Mouse (Mus musculus) left cerebral cortex, adult 11 months (tissue): ENCODE data around the gene Olfml3.

Experiments used
- DNase-seq: peaks from one replicate; pipeline ENCODE4 v3.0.0; 2022; ENCODE audit warnings: low spot score

The Olfml3 gene

GRCm38 (mm10) chr3:103739329-103739728, 1.5 kb upstream of the Olfml3 start, which contains the start of gene Gm10964:
TSS of gene Gm10964 (plus strand) at chr3:103739366.
- no peak for DNase-seq

DNA sequence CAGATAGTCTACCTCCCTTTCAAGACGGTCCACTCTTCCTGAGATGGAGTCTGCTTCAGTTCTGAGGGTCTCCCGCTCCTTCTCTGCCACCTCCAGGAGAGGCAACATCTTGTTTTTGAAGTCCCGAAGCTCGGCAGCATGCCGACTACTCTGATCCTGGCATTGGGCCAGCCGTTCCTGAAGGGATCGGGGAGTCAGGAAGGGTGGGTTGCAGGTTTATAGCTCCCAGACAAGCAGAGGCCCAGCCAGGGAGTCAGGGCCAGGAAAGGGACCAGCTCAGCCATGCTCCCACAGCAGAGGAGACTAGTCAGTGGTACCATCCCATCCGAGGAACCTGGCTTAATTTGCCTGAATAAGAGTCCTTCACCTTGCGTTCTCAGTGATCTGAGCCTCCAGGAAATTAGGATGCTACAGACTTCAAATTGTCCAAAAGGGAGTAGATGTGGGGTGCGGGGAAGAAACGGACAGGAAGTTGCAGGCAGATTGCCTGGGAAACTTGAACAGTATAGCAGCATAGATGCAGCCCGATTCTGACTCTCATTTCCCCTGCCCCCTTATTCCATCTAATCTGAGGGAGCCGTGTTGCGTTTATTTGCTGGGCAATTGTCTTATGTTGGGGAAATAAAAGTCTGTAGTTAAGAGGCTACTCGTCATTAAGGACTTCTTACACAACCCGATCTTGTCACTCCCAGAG, 593 bp downstream of the Olfml3 start:
- no peak for DNase-seq

- no peak for DNase-seq
Observed at GRCm38 (mm10) chr3:103735776-103736600, 1.8 kb downstream of the Olfml3 start.

DNA sequence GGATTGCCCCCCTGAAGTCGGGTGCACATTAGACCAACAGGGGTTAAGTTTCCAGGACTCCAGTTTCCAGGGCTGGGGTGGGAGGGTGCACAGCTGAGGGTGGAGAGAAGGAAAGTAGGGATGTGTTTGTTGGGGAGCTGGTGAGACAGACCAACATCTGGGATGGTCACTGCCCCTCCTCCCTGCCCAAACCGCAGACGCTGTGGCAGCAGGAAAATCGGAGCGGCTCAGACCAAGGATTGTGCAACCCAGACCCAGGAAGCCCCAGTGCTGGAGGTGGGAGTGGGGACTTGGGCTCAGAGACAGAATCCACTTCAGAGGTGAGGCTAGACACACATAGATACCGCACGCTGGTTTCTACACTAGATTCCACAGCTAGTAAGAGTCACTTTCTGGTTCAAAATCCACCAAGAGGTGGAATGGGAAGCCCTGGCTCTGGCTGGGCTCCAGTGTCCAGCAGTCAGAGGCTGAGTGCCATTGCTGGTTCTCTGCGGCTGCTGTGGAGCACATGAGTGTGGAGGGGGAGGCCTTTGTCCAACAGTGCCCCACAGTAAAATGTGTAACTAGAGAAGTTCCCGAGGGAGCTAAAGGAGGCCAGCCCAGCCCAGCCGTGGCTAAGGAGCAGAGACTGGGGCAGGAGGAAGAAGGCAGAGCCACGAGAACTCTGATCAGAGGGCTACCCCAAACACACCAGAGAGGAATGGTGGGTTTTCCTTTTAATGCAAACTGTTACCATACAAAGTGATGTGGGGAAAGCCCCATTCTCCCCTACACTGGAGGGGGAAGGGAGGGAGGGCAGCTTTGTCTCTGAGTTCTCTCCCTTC, 2.9 kb downstream of the Olfml3 start:
- DNase-seq = no peak

DNA sequence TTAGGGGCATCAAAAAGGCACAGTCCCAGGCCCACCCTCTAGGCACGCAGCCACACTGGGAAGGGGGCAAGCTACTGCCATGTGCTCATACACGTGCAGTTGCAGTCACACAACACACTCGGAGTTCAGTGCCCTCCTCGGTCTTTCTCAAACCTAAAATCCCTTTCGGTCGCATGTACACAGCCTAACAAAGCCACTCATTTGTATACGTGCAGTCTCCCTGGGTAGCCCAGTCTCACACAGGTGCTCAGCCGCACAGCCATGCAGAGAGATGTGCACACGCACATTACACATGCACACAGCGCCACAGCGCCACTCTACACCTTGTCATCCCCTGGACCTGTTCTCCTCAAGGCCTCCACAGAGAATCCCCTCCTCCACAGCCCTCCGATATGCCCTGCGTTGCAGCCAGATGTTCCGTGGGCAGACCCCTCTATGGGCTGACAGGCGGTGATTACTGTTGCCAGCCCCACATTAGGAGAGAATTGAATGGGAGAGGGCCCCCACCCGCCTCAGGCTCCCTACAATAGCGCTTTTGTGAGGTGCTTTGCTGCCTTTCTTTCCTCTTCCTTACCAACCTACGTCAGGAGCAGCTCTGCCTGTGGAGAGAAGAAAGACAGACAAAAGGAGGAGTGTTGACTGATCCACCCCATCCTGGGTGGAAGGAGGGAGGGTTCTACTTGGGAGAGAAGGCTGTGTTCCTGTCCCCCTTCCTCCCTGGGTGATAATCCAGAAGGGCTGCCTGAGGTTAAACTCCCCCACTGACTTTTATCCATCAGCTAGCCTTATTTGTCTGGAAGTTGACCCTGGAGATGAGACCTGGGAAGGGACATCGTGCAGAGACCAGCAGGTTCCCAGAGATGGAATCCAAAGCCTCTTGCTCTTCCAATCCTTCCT, 3.8 kb downstream of the Olfml3 start:
- DNase-seq = peak; percentile 66

DNA sequence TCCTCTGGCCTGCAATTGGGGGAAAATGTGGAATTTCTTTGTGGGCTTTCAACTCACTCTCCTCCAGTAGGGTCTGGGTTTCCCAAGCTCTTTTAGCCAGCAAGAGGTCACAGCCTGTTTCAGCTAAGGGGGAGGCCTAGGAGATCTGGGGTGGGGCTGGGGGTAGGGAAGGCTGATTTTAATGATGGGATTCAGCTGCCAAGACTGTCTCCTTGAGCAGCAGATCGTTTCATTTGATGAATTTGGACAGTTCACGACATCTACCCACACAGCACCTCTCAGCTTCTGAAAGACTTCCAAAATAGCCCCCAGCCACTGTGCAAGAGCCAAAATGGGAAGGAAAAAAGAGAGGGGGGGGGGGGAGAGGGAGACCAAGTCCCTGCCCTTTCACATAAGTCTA, 4.6 kb downstream of the Olfml3 start:
- no peak for DNase-seq

GRCm38 (mm10) chr3:103732116-103732515, 5.7 kb downstream of the Olfml3 start:
- DNase-seq = no peak

GRCm38 (mm10) chr3:103729850-103730249, 8.0 kb downstream of the Olfml3 start:
- no peak for DNase-seq

DNA sequence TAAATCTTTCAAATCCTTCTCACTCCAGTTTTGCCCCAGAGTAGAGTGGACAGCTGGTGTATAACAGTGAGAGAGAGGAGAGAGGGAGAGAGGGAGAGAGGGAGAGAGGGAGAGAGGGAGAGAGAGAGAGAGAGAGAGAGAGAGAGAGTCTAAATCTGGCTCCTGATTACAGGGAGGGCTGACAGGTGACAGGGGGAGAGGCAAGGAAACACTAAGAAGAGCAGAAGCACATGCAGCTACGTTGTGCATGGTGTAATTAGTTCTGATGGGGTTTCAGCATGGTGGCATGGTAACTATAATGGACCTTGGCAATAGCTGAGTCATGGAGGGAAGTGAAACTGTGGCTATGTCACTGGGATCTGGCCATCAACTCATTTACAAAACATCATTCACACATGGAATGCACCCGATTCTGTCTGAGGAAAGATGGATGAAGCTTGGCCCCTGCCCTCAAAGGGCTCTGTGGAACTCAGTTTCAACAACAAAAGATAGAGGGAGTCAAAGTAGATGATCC, 9.9 kb downstream of the Olfml3 start:
- DNase-seq = no peak

GRCm38 (mm10) chr3:103726642-103727041, 11.2 kb downstream of the Olfml3 start:
- no peak for DNase-seq

DNA sequence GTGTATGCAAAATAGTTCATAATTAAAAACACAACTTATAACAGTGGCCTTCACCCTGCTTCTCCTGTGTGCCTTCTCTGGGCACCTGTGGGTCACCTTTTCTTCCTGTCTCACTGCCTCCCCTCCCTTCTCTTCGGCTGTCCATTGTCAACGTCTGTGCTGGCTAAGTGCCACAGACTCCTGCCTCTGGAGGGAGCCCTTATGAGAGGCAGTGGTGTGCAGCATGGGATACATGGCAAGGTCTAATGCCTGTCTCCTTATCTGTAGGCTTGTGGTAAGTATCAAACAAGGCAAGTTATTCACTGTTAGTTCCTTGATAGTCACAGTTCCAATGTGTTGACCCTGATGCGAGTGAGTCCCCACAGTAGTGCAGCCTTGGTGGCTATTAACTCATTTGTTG, 13.7 kb downstream of the Olfml3 start:
- no peak for DNase-seq

- no peak for DNase-seq
Observed at GRCm38 (mm10) chr3:103718728-103719127, 19.1 kb downstream of the Olfml3 start.

DNA sequence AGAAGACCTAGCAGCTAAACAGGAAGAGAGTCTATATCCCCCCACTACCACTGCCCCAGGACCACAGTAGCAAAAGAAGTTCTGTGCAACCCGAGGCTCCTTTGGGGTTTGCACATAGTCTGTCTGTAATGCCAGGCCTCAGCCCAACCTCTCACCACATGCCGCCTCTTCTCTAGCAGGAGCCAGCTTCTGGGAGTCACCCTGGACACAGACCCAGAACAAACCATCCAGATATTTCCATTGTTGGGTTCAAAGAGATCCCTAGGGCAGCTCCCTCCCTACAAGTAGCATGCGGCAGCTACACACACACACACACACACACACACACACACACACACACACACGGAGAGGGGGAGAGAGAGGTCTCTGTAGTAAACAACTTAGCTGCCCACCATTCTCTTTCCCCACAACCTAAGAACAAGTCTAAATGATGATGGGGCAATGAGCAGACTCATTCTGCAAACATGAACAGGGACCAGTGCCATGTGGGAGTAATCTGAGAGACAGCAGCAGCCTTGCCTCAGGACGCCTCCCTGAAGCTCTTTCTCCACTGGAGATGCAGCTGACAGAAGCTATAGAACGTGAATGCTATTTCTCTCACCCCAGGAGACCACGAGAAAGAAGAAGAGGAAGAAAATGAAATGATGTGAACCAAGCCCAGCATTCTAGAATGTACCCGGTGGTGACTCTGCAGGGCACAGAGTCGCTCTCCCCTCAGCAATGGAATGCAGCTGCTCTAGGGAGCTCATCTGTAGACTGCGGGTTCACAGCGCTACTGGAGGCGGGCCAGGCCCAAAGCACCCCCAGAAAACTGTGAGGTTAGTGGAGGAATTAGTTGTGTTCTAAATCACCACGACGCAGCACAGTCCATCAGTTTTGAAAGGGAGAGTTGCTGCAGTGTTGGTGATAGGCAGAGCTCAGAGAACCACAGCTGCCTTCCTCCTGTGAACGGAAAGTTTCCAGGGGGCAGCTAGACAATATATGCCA, 20.7 kb downstream of the Olfml3 start:
- DNase-seq = no peak

DNA sequence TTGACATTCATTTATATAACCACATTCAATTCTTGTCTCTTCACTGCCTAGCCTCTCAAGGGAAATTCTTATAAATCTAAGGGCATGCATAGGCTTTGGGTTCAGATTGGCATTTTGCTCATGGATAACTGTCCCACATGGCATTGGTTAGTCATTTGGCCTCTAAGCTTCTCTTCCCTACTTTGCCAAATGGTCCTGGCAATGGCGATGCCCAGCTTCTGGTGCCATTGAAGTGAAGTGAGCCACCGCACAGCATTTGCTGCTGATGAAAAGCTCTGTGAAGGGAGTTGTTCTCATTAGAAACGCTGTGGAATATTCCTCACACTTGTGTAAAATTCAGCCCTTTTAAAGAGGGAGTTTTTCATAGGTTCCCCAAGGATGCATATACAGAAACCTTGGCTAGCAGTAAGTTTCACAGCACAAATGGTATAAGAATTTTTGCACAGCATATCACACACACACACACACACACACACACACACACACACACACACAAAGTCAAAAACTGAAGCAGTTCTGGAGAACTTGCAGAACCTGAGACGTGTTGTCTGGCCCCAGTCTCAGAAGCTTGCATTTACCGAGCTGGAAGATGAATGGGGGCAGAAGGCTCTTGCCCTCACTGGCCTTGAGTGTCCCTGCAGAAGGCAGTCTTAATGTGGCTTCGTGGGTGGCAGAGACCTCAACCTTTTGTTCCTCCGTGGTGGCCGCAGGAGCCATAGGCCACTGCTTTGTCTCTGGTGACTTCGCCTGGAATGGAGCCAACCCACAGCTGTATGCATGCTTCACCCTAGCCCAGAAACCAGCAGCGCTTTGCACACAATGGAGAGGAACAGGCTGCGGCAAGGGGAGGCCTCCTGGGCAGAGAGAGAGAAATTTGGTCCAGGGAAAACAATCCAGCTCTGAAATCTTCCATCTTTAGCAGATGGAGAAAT, 21.8 kb downstream of the Olfml3 start:
- no peak for DNase-seq

DNA sequence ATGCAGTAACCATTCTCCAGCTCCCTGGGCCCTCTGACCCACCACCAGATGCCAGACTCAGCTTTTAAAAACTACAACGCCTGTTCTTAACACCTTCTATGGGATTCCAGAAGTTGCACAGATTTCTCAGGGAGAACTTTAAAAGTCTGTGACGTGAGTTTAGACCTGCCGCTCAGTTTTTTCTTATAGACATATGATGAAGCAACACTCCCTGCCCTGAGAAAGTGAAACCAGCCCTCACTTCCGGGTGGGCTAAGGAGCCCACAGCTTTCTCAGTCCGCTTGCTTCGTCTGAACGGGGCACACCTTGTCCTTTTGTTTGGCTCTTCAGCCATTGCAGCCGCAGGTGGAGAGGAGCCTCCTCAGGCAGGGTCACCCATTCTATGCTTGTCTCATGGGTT, 22.9 kb downstream of the Olfml3 start:
- DNase-seq = no peak

DNA sequence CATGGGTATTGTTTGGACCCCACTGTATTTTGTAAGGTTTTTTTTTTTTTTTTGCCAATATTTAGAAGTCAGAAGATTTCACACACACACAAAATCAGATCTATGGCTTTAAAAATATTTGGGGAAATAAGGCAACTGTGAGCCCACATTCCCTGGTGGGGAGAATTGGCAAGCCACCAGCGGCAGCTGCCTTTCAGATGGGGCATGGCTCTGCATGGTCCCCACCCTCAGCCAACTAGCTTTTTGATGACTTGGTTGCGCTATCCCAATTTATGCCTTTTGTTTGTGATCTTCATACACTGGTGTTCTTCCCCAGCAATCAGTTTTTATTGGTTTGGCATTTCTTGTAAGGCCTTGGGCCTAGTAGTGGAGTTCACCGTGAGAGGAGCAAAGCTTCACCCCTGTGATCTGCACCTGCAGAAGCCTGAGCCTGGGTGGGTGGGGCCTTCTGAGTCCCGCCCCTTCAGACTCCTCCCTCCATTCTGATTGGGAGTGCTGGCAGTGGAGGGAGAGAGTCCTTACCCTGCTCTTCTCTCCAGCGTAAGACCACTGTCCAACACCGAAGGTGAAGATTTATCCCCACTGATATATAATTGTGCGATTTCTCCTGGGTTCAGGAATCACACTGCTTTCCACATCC, 23.4 kb downstream of the Olfml3 start:
- DNase-seq = no peak

DNA sequence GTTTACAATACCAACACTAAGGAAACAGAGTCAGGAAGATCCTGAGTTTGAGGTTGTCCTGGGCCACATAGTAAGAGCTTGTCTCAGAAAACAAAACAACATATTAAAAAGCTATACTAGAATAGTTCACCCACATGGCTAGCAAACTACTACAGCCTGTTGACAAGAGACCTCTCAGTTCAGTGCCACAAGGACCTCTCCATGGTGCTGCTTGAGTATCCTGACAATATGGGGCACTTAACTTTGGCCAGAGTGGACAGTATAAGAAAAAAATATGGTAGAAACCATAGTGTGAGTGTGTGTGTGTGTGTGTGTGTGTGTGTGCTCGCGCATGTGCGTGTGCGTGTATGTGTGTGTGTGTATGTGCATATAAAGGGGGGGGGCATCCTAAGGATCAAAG, 25.6 kb downstream of the Olfml3 start:
- DNase-seq = no peak

DNA sequence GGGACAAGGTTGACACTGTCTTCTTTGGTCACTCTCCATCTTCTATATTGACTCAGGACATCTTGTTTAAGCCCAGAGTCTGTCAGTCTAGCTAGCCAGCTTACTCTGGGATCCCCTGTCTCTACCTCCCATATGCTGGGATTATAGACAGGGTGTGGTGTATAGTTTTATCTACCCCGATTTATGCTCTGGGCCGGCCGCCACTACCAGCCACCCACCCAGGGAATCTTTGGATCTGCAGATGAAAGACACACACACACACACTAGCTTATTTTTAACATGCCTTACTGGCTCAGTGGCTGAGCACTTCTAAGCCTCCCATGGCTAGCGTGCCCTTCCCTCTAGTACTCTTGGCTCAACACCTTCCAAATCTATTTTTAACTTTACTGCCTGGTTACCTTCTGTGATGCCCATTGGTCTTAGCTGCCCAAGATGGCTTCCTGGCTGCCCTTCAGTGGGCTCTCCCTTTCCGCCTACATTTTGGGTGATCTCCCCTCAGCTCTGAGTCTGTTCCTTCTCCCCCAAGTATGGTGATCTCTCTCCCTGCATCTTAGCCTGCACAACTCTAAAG, 28.2 kb downstream of the Olfml3 start:
- DNase-seq = no peak
